Mouse (Mus musculus): ENCODE data around the gene Susd5.

- no peak for TF ChIP-seq CTCF (IDR thresholded peaks at IDR 0.05; ENCODE audit: low read depth)
- TF ChIP-seq EP300 (optimal IDR thresholded peaks at IDR 0.05) = no peak
These were observed 6.8 kb upstream of the Susd5 start for GRCm38 (mm10) chr9:114050106-114050505.

All from stomach, postnatal 0 days (tissue).